Mouse (Mus musculus): ENCODE measurements at regions not wholly inside any gene's neighbourhood (a gene's known extent, or its start where the extent isn't known, plus 50 kb on each side); places are given as distances from the start of the nearest gene placed in this dataset.
A peak's percentile ranks its signal among the peaks of the same experiment; 100 is the strongest.

- H3K4me1 ChIP-seq (ENCODE audit: control insufficient read depth, insufficient read depth): no peaks in the 10 kb centered on the region
- TF ChIP-seq CTCF (IDR thresholded peaks at IDR 0.05; ENCODE audit: low read depth) (no peak), EP300 (IDR thresholded peaks at IDR 0.05; ENCODE audit: low read depth) (no peak)
- H3K27ac ChIP-seq (ENCODE audit: low read depth): no peak overlapping the region; the same call in 1 of the 2 replicates
- no peak overlapping the region for H3K9ac ChIP-seq (replicated peaks; ENCODE audit: low read depth, low read length)
- 88% methylated on average over 12 of the region's 12 CpGs for WGBS
- DNase-seq (ENCODE audit: low spot score): no peak
- no peak overlapping the region for H3K4me3 ChIP-seq (ENCODE audit: low read depth, low read length)
- ATAC-seq (ENCODE audit: insufficient read depth, low read depth): no peak
- no peaks in the 10 kb centered on the region for H3K36me3 ChIP-seq (replicated peaks; ENCODE audit: control insufficient read depth, insufficient read depth, low read length)
- no peak overlapping the region for H3K4me2 ChIP-seq (ENCODE audit: low read depth, low read length)
- H3K9me3 ChIP-seq (replicated peaks; ENCODE audit: control insufficient read depth, low read length): no peaks in the 10 kb centered on the region
- no peaks in the 10 kb centered on the region for H3K27me3 ChIP-seq (ENCODE audit: control insufficient read depth, insufficient read depth, low read length)
Measured at GRCm38 (mm10) chr13:28554143-28554830, 297.0 kb downstream of the Gm11361 start.

- H3K4me2 ChIP-seq (ENCODE audit: low read depth, low read length): no peak overlapping the region
- no peaks in the 10 kb centered on the region for H3K27me3 ChIP-seq (ENCODE audit: control insufficient read depth, insufficient read depth, low read length)
- TF ChIP-seq CTCF (IDR thresholded peaks at IDR 0.05; ENCODE audit: low read depth): no peak
- TF ChIP-seq EP300 (IDR thresholded peaks at IDR 0.05; ENCODE audit: low read depth): no peak
- DNase-seq (ENCODE audit: low spot score) (no peak), ATAC-seq (ENCODE audit: insufficient read depth, low read depth) (no peak)
- no peaks in the 10 kb centered on the region for H3K36me3 ChIP-seq (replicated peaks; ENCODE audit: control insufficient read depth, insufficient read depth, low read length)
- no peak overlapping the region for H3K9ac ChIP-seq (replicated peaks; ENCODE audit: low read depth, low read length)
- WGBS: 64% methylated on average over 10 of the region's 10 CpGs
- H3K4me1 ChIP-seq (ENCODE audit: control insufficient read depth, insufficient read depth): no peaks in the 10 kb centered on the region
- no peak overlapping the region for H3K27ac ChIP-seq (ENCODE audit: low read depth)
- no peaks in the 10 kb centered on the region for H3K9me3 ChIP-seq (replicated peaks; ENCODE audit: control insufficient read depth, low read length)
- no peak overlapping the region for H3K4me3 ChIP-seq (ENCODE audit: low read depth, low read length)
Measured at GRCm38 (mm10) chr13:28552974-28553750, 295.8 kb downstream of the Gm11361 start.

DNA sequence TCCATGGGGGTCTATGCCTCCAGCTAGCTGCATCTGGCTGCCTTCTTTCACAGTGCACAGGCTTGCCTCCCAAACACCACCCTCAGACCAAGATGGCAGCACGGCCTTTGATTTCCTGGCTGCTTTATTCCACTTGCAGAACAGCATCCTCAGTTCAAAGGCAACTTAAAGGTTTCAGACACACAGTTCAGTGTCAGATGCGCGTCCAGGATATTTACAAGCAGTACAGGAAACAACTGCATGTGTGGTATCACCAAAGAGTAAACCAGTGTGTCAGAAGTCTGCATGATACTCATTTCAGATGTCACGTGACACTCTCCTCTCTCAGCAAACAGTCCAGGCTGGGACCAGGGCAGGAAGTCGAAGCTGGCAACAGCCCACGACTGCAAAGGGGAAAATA is 294.2 kb downstream of the Gm11361 start:
- DNase-seq (ENCODE audit: low spot score) (no peak), ATAC-seq (ENCODE audit: insufficient read depth, low read depth) (no peak)
- Histone ChIP-seq H3K27ac (ENCODE audit: low read depth) (peak overlapping the region; percentile 25; the same call in 1 of the 2 replicates), H3K36me3 (replicated peaks; ENCODE audit: control insufficient read depth, insufficient read depth, low read length) (no peaks in the 10 kb centered on the region), H3K4me2 (ENCODE audit: low read depth, low read length) (no peak overlapping the region), H3K9ac (replicated peaks; ENCODE audit: low read depth, low read length) (no peak overlapping the region), H3K4me1 (ENCODE audit: control insufficient read depth, insufficient read depth) (no peaks in the 10 kb centered on the region), H3K4me3 (ENCODE audit: low read depth, low read length) (no peak overlapping the region), H3K27me3 (ENCODE audit: control insufficient read depth, insufficient read depth, low read length) (no peaks in the 10 kb centered on the region), H3K9me3 (replicated peaks; ENCODE audit: control insufficient read depth, low read length) (no peaks in the 10 kb centered on the region)
- no peak for TF ChIP-seq EP300 (IDR thresholded peaks at IDR 0.05; ENCODE audit: low read depth)
- no peak for TF ChIP-seq CTCF (IDR thresholded peaks at IDR 0.05; ENCODE audit: low read depth)
- WGBS: 64% methylated on average over 6 of the region's 6 CpGs

GRCm38 (mm10) chr13:28545797-28546196 is 288.5 kb downstream of the Gm11361 start:
- no peaks in the 10 kb centered on the region for H3K4me1 ChIP-seq (ENCODE audit: control insufficient read depth, insufficient read depth)
- TF ChIP-seq EP300 (IDR thresholded peaks at IDR 0.05; ENCODE audit: low read depth): no peak
- no peak for TF ChIP-seq CTCF (IDR thresholded peaks at IDR 0.05; ENCODE audit: low read depth)
- no peak for ATAC-seq (ENCODE audit: insufficient read depth, low read depth)

GRCm38 (mm10) chr13:28545337-28545736 is 288.0 kb downstream of the Gm11361 start:
- Histone ChIP-seq H3K27ac (ENCODE audit: low read depth) (no peak overlapping the region), H3K4me1 (ENCODE audit: control insufficient read depth, insufficient read depth) (no peaks in the 10 kb centered on the region), H3K4me3 (ENCODE audit: low read depth, low read length) (no peak overlapping the region), H3K36me3 (replicated peaks; ENCODE audit: control insufficient read depth, insufficient read depth, low read length) (no peaks in the 10 kb centered on the region), H3K4me2 (ENCODE audit: low read depth, low read length) (no peak overlapping the region), H3K9ac (replicated peaks; ENCODE audit: low read depth, low read length) (no peak overlapping the region), H3K27me3 (ENCODE audit: control insufficient read depth, insufficient read depth, low read length) (no peaks in the 10 kb centered on the region), H3K9me3 (replicated peaks; ENCODE audit: control insufficient read depth, low read length) (no peaks in the 10 kb centered on the region)
- 53% methylated on average over 2 of the region's 2 CpGs for WGBS
- ATAC-seq (ENCODE audit: insufficient read depth, low read depth) (no peak), DNase-seq (ENCODE audit: low spot score) (no peak)
- no peak for TF ChIP-seq CTCF (IDR thresholded peaks at IDR 0.05; ENCODE audit: low read depth)
- TF ChIP-seq EP300 (IDR thresholded peaks at IDR 0.05; ENCODE audit: low read depth): no peak

More at GRCm38 (mm10) chr13:28545797-28546196, 288.5 kb downstream of the Gm11361 start:
- no peak overlapping the region for H3K27ac ChIP-seq (ENCODE audit: low read depth)
- DNase-seq (ENCODE audit: low spot score): no peak
- WGBS: 84% methylated on average over 1 of the region's 1 CpGs
- no peak overlapping the region for H3K4me3 ChIP-seq (ENCODE audit: low read depth, low read length)
- no peak overlapping the region for H3K4me2 ChIP-seq (ENCODE audit: low read depth, low read length)
- no peaks in the 10 kb centered on the region for H3K27me3 ChIP-seq (ENCODE audit: control insufficient read depth, insufficient read depth, low read length)
- no peak overlapping the region for H3K9ac ChIP-seq (replicated peaks; ENCODE audit: low read depth, low read length)
- no peaks in the 10 kb centered on the region for H3K9me3 ChIP-seq (replicated peaks; ENCODE audit: control insufficient read depth, low read length)
- H3K36me3 ChIP-seq (replicated peaks; ENCODE audit: control insufficient read depth, insufficient read depth, low read length): no peaks in the 10 kb centered on the region
